Mouse (Mus musculus): ENCODE results near the gene Enkur. TPM values are rescaled to one million over a fixed set of nuclear protein-coding genes. Genes with fewer than 3 reads are reported as not detected.
A peak's percentile ranks its signal among the peaks of the same experiment; 100 is the strongest.

Gene Enkur
- polyA plus RNA-seq, 1 experiment from 2014 or later = 2.1 TPM

DNA sequence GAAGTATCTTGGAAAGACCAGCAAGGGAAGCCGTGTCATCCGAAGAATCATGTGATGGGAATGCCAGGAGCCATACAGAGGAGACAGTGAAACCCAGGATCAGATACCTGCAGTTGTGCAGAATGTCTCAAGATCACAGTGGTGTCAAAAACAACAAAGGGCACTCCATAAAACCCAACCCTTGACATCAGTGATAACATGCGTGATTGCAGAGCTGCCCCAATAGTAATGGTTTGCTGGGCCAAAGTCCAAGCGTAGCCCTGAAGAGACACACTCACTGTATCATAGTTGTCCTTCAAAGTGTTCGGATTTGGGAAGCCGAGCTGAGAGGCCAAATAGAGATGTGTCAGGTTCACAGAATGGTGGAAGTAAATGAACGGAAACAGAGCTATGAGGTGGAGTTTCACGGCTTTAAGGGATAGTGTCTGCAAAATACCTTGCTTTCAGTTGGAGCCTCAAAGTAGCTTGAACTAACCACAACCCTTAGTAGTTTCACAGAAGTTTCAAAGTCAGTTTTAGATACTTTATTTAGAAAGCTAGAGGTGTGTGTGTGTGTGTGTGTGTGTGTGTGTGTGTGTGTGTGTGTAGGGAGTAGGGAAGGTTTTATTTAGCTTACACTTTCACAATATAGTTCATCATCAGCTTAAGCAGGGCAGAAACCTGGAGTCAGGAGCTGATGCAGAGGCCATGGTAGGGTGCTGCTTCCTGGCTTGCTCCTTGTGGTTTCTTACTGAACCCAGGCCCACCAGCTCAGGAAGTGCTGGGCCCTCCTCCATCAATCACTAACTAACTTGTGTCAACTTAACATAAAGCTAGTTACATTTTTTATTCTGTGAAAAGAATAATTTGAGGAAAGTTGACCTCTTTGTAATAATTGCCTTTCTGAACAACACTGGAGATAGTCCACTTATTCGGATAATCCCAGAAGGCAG is 17.6 kb upstream of the Enkur start:
- peaks cover 3% of the 10 kb centered on the region; the same call in 1 of the 2 replicates for H3K36me3 ChIP-seq (ENCODE audit: poor library complexity, severe bottlenecking)
- no peaks in the 10 kb centered on the region for H3K9me3 ChIP-seq (replicated peaks)
- H3K27me3 ChIP-seq = no peaks in the 10 kb centered on the region
- H3K27ac ChIP-seq = no peak overlapping the region
- H3K4me2 ChIP-seq = no peak overlapping the region
- ATAC-seq = no peak
- H3K4me1 ChIP-seq = no peaks in the 10 kb centered on the region
- H3K4me3 ChIP-seq = no peak overlapping the region
- no peak overlapping the region for H3K9ac ChIP-seq
- 94% methylated on average over 9 of the region's 9 CpGs for WGBS

DNA sequence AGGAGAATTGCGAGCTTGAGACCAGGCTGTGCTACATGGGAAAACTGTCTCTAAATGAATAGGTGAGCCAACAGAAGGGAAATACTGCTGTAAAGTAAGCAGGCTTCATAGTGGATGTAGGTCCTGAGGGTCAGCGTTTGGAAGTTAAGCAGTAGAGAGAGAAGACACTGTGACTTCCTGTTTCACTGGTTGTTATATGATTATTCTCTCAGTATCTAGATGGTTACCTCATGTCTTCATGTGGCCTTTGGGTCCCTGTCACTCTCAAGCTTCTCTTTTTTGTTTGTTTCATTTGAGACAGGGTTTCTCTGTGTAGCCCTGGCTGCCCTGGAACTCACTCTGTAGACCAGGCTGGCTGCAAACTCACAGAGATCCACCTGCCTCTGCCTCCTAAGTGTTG is 10.1 kb upstream of the Enkur start:
- ATAC-seq = no peak

DNA sequence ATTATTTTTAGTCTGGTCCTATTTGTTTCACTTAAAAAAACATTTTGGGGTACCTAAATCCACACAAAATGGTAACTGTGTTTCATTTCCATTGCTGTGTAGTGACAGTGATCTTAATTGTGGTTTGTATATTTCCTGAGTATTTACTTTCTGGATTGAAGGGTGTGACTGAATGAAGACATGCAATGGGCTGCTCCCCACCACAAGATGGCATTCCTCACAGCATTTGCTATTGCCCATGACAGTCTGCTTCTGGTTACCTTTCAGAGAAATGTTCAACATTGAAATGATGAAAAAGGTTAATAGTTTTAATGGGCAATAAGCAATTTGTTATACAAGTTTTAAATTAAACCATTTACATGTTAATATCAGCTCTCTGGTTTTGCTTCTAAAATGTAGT is 9.2 kb upstream of the Enkur start:
- no peak overlapping the region for H3K4me3 ChIP-seq
- no peaks in the 10 kb centered on the region for H3K27me3 ChIP-seq
- H3K9ac ChIP-seq = no peak overlapping the region
- ATAC-seq = no peak
- H3K4me1 ChIP-seq = no peaks in the 10 kb centered on the region
- no peak overlapping the region for H3K27ac ChIP-seq
- no peak overlapping the region for H3K4me2 ChIP-seq
- H3K9me3 ChIP-seq (replicated peaks) = no peaks in the 10 kb centered on the region
- peaks cover 34% of the 10 kb centered on the region for H3K36me3 ChIP-seq (ENCODE audit: poor library complexity, severe bottlenecking)

More for the DNA sequence above, 10.1 kb upstream of the Enkur start:
- Histone ChIP-seq H3K4me2 (no peak overlapping the region), H3K27ac (no peak overlapping the region), H3K9ac (no peak overlapping the region), H3K9me3 (replicated peaks) (no peaks in the 10 kb centered on the region), H3K4me3 (no peak overlapping the region), H3K4me1 (no peaks in the 10 kb centered on the region), H3K27me3 (no peaks in the 10 kb centered on the region), H3K36me3 (ENCODE audit: poor library complexity, severe bottlenecking) (peaks cover 34% of the 10 kb centered on the region)
- WGBS = 93% methylated on average over 2 of the region's 2 CpGs

DNA sequence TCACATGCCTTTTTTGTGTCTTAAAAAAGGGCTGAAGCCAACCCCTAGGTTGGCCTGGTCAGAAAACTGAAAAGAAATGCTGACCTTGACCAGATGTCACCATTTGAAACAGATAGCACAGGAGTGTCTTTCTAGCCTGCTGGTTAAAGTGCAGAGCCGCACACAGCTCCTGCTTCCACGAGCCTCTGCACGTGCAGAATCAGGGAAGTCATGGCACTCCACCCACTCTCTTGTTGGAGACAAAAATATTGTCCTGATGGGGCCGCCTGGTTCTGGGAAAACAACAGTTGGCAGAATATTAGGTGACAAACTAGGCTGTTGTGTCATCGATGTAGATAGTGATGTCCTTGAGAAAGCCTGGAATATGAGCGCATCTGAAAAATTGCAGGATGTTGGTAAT is 6.2 kb upstream of the Enkur start:
- H3K4me2 ChIP-seq = no peak overlapping the region
- H3K27ac ChIP-seq = no peak overlapping the region
- peaks cover 24% of the 10 kb centered on the region for H3K36me3 ChIP-seq (ENCODE audit: poor library complexity, severe bottlenecking)
- no peaks in the 10 kb centered on the region for H3K9me3 ChIP-seq (replicated peaks)
- H3K27me3 ChIP-seq = no peaks in the 10 kb centered on the region
- H3K4me1 ChIP-seq = peaks cover 11% of the 10 kb centered on the region
- 91% methylated on average over 6 of the region's 6 CpGs for WGBS
- ATAC-seq = no peak
- H3K4me3 ChIP-seq = no peak overlapping the region
- no peak overlapping the region for H3K9ac ChIP-seq

DNA sequence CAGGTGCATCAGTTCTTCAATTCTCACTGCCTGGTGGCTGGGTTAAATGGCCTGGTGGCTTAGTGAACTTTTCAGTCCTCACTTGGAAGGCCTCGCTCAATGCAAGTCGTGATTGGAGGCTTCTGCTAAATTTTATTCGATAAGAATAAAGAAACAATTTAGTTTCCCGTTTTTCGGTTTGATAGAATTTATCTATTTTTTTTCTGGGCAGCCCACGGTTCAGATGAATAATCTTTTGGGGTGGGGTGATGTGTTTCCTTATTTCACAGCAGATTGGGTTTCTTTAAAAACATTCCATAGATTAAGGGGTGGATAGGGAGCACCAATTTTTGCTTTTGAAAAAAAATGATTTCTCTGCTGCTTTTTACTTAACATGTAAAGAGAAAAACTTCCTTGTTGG is 1.1 kb upstream of the Enkur start:
- peak; percentile 11; the same call in 1 of the 2 replicates for ATAC-seq
- peaks cover 19% of the 10 kb centered on the region for H3K4me1 ChIP-seq
- peak overlapping the region; percentile 78; the same call in 1 of the 2 replicates for H3K27ac ChIP-seq
- peak overlapping the region; percentile 78 for H3K9ac ChIP-seq
- H3K4me2 ChIP-seq = peak overlapping the region; percentile 79
- H3K4me3 ChIP-seq = peak overlapping the region; percentile 64
- H3K27me3 ChIP-seq = no peaks in the 10 kb centered on the region
- 45% methylated on average over 6 of the region's 6 CpGs for WGBS
- H3K9me3 ChIP-seq (replicated peaks) = no peaks in the 10 kb centered on the region
- no peaks in the 10 kb centered on the region for H3K36me3 ChIP-seq (ENCODE audit: poor library complexity, severe bottlenecking)

DNA sequence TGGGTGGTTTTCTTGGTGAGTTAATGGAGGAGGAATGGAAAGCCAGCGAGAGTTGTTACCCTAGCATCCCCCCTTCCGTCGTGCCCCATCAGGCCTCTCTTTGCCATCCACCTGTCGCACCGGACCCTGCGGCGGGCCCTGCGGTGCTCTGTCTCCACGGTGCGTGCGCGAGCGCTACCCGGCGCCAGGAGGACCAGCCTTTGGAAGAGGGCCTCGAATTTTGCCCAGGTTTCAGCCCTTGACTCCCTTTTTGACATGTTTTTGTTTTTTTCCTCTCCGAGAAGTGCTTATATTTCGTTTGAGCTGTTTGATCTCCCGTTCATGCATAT is 630 bp upstream of the Enkur start:
- H3K4me2 ChIP-seq = peak overlapping the region; percentile 79
- H3K9me3 ChIP-seq (replicated peaks) = no peaks in the 10 kb centered on the region
- 0% methylated on average over 19 of the region's 19 CpGs for WGBS
- peak overlapping the region; percentile 78 for H3K27ac ChIP-seq
- H3K4me1 ChIP-seq = peaks cover 19% of the 10 kb centered on the region
- no peaks in the 10 kb centered on the region for H3K27me3 ChIP-seq
- peak; percentile 93 for ATAC-seq
- peak overlapping the region; percentile 64 for H3K4me3 ChIP-seq
- H3K9ac ChIP-seq = peak overlapping the region; percentile 78
- H3K36me3 ChIP-seq (ENCODE audit: poor library complexity, severe bottlenecking) = no peaks in the 10 kb centered on the region

DNA sequence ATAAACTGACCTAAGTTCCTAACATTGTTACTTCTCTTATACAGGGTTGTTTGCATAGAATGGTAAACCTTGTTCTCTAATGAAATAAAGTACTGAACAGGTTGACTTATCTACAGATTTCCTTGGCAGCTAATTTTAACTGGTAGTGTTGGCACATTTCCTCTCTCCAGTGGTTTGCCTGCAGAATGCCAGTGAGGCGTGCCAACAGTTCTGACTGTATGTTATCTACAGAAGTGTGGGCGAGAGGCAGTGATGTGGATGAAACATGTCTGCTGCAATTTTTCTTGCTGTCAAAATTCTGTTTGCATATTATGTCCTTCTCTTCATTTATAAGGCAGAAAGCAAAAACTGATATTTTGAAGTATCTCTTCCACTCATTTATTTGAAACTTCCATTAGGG is 2.4 kb downstream of the Enkur start:
- Histone ChIP-seq H3K36me3 (ENCODE audit: poor library complexity, severe bottlenecking) (no peaks in the 10 kb centered on the region), H3K4me2 (no peak overlapping the region), H3K4me1 (peaks cover 19% of the 10 kb centered on the region), H3K9ac (no peak overlapping the region), H3K27me3 (no peaks in the 10 kb centered on the region), H3K9me3 (replicated peaks) (no peaks in the 10 kb centered on the region), H3K4me3 (no peak overlapping the region), H3K27ac (no peak overlapping the region)
- no peak for ATAC-seq
- 86% methylated on average over 2 of the region's 2 CpGs for WGBS

DNA sequence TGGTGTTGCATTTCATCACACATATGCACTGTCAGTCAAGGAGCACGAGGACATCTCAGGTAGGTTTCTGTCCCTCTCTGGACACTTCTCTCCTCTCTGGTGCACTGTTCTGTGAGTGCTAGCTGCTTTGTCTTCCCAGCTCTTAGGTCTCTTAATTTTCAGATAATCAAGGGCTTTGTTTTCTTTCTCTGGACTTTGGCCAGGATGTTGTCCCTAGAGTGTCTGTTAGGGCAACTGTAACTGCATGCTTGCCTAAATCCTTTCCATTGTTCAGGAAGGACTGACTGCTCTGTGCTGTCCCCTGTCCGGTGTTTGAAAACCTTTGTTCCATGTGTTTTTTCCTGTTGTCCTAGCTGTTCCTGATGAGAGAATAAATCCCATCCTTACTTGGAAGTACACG is 6.1 kb downstream of the Enkur start:
- H3K4me2 ChIP-seq = no peak overlapping the region
- no peaks in the 10 kb centered on the region for H3K27me3 ChIP-seq
- no peak for ATAC-seq
- H3K4me1 ChIP-seq = no peaks in the 10 kb centered on the region
- H3K4me3 ChIP-seq = no peak overlapping the region
- no peak overlapping the region for H3K27ac ChIP-seq
- 69% methylated on average over 3 of the region's 3 CpGs for WGBS
- H3K9me3 ChIP-seq (replicated peaks) = 0 out of 2 replicates have a peak, but pooled peaks cover 3% of the 10 kb centered on the region
- no peaks in the 10 kb centered on the region for H3K36me3 ChIP-seq (ENCODE audit: poor library complexity, severe bottlenecking)
- H3K9ac ChIP-seq = no peak overlapping the region

DNA sequence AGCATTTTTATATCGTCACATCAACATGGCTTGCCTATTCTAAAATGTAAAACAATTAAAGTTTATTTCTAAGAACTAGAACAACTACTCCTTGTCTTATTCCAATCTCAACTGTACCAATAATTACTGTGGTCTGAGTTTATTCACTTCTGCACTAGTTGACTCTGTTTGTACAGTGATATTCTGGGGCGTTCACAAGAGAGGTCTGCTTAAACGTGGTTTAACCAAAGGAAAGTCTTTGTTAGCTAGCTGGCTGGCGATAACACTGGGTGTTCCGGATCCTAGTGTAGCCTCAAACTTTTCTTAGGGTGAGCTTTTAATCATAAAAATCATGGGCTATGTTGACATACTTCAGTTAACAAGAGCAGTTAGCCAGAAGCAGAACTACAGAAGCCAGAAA is 9.9 kb downstream of the Enkur start:
- H3K9ac ChIP-seq = no peak overlapping the region
- H3K27ac ChIP-seq = no peak overlapping the region
- H3K4me3 ChIP-seq = no peak overlapping the region
- H3K4me2 ChIP-seq = no peak overlapping the region
- 0 out of 2 replicates have a peak, but pooled peaks cover 3% of the 10 kb centered on the region for H3K9me3 ChIP-seq (replicated peaks)
- H3K36me3 ChIP-seq (ENCODE audit: poor library complexity, severe bottlenecking) = no peaks in the 10 kb centered on the region
- WGBS = 93% methylated on average over 5 of the region's 5 CpGs
- no peaks in the 10 kb centered on the region for H3K4me1 ChIP-seq
- ATAC-seq = no peak
- H3K27me3 ChIP-seq = no peaks in the 10 kb centered on the region

DNA sequence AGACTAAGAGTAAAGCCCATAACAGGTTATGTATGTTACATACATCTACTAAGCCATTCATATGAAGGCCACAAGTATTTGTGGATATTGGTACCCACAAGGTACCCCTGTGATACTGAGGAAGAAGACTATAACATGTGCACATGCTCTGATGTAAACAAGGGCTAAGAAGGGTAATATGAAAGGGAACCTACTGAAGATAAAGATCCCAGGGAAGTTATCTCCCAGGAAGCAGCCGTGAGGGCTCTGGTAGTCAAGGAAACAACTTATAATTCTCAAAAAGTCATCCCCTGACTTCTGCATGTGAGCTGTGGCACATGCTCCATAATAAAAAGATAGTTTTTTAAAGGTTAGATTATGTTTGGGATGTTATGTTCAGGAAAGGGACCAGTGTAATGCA is 13.9 kb downstream of the Enkur start:
- Histone ChIP-seq H3K27me3 (no peaks in the 10 kb centered on the region), H3K4me1 (no peaks in the 10 kb centered on the region), H3K4me3 (no peak overlapping the region), H3K36me3 (ENCODE audit: poor library complexity, severe bottlenecking) (no peaks in the 10 kb centered on the region), H3K9me3 (replicated peaks) (no peaks in the 10 kb centered on the region), H3K4me2 (no peak overlapping the region), H3K9ac (no peak overlapping the region), H3K27ac (no peak overlapping the region)
- no peak for ATAC-seq
- WGBS = 79% methylated on average over 1 of the region's 1 CpGs

DNA sequence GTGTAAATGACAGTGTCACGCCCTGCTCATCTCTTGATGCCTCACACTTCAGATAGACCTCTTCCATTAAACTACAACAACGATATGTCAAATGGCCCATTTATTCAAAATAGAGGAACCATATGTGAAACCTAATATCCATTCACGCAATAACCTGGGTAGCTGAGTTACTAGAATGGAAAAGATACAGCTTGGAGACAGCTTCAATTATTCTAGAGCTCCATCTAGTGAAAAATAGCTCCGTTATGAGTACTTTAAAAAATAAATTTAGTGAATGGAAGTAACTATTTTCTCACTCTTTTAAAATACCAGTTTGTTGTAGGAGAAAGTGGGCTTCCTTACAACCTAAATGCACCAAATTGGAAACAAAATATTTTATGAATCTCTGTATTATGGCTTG is 16.6 kb downstream of the Enkur start:
- H3K4me2 ChIP-seq = no peak overlapping the region
- 0 out of 2 replicates have a peak, but pooled peaks have one; percentile 45 for ATAC-seq
- H3K4me1 ChIP-seq = no peaks in the 10 kb centered on the region
- H3K9ac ChIP-seq = no peak overlapping the region
- H3K27me3 ChIP-seq = no peaks in the 10 kb centered on the region
- no peaks in the 10 kb centered on the region for H3K36me3 ChIP-seq (ENCODE audit: poor library complexity, severe bottlenecking)
- H3K27ac ChIP-seq = no peak overlapping the region
- no peak overlapping the region for H3K4me3 ChIP-seq
- H3K9me3 ChIP-seq (replicated peaks) = no peaks in the 10 kb centered on the region
- 68% methylated on average over 4 of the region's 4 CpGs for WGBS

DNA sequence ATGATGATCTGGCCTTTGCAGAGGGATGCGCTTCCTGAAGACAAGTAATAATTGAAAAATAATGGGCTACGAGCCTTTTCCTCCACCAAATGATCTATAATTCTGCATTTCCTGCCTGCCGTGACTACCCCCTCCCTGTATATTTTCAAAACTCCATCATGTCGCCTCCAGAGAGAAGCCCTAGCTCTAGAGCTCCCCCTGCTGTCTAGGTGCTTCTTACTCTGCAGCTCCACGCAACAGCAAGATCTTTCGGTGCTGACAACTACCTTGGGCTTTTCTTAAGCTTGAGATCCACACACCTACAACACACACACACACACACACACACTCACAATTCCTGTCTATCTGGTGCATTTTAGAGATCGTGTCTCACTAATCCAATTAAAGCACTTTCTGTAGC is 17.6 kb downstream of the Enkur start:
- no peak overlapping the region for H3K4me3 ChIP-seq
- H3K4me2 ChIP-seq = no peak overlapping the region
- H3K27ac ChIP-seq = no peak overlapping the region
- no peaks in the 10 kb centered on the region for H3K27me3 ChIP-seq
- no peaks in the 10 kb centered on the region for H3K9me3 ChIP-seq (replicated peaks)
- WGBS = 58% methylated on average over 7 of the region's 7 CpGs
- H3K36me3 ChIP-seq (ENCODE audit: poor library complexity, severe bottlenecking) = no peaks in the 10 kb centered on the region
- no peaks in the 10 kb centered on the region for H3K4me1 ChIP-seq
- no peak for ATAC-seq
- H3K9ac ChIP-seq = no peak overlapping the region

DNA sequence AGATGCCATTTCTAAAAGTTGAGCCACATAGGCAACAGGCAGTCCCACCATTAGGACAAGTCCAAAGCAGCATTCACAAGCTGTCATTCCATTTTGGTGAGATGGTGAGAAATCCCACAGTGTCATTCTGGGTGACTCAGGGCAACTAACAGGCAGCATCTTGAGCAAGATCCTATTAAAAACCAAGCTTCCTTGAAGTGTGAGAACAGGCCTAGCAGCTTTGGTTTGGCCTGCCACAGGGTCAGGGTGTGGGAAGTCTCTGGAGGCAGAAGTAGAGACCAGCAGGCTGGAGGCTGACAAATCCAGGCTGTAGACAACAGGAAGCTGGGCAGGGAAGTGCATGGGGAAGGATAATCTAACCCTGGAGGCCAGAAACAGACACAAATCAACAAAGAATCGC is 22.4 kb downstream of the Enkur start:
- Histone ChIP-seq H3K27me3 (no peaks in the 10 kb centered on the region), H3K9me3 (replicated peaks) (no peaks in the 10 kb centered on the region), H3K4me1 (no peaks in the 10 kb centered on the region), H3K36me3 (ENCODE audit: poor library complexity, severe bottlenecking) (no peaks in the 10 kb centered on the region), H3K27ac (no peak overlapping the region), H3K4me3 (no peak overlapping the region), H3K4me2 (no peak overlapping the region), H3K9ac (no peak overlapping the region)
- ATAC-seq = no peak
- 90% methylated on average over 1 of the region's 1 CpGs for WGBS
